Mouse (Mus musculus) hindbrain, embryonic 10.5 days (tissue): ENCODE measurements around the gene Utp11. TPM values are rescaled to one million over a fixed set of nuclear protein-coding genes. Genes with fewer than 3 reads are reported as not detected.

ENCODE experiments used
- DNase-seq: peaks from one replicate; pipeline ENCODE4 v3.0.0-alpha.2; 2017; ENCODE audit warnings: low spot score
- H3K27ac ChIP-seq: fragments of 300-500 bp; sonication (generic); 2 replicates; pipeline ENCODE4 v1.5.1; 2016; ENCODE audit warnings: mild to moderate bottlenecking, moderate library complexity
- H3K27me3 ChIP-seq: fragments of 300-500 bp; sonication (generic); 2 replicates; pipeline ENCODE4 v1.6.1; 2016; ENCODE audit warnings: mild to moderate bottlenecking; ENCODE audit not compliant: poor library complexity, insufficient read depth, severe bottlenecking
- H3K36me3 ChIP-seq: fragments of 300-500 bp; sonication (generic); 2 replicates; pipeline ENCODE4 v1.6.1; 2016; ENCODE audit warnings: mild to moderate bottlenecking, moderate library complexity
- H3K4me1 ChIP-seq: fragments of 300-500 bp; sonication (generic); replicated peaks from 2 replicates; pipeline ENCODE4 v1.6.1; 2016; ENCODE audit warnings: mild to moderate bottlenecking
- H3K4me3 ChIP-seq: fragments of 300-500 bp; sonication (generic); 2 replicates; pipeline ENCODE4 v1.5.1; 2016; ENCODE audit warnings: mild to moderate bottlenecking, moderate library complexity
- H3K9me3 ChIP-seq: fragments of 300-500 bp; sonication (generic); 2 replicates; pipeline ENCODE4 v1.6.1; 2016; ENCODE audit warnings: mild to moderate bottlenecking, moderate library complexity
- WGBS: fragments of 180-500 bp; shearing (Covaris S2); methylation state at CpG from one replicate; pipeline ENCODE4 v1.1.7; 2016; 5-methylcytosine and 5-hydroxymethylcytosine counted together
- polyA plus RNA-seq: library from polyadenylated mRNA; unstranded; fragments of >200 nt; fragmentation: Nextera tagmentation; extraction: Ambion mirVana; gene quantifications from 2 replicates; pipeline ENCODE4 v1.2.1, GENCODE M21; 2016

Gene Utp11
- polyA plus RNA-seq, 1 experiment from 2014 or later, result 62.8 TPM

DNA sequence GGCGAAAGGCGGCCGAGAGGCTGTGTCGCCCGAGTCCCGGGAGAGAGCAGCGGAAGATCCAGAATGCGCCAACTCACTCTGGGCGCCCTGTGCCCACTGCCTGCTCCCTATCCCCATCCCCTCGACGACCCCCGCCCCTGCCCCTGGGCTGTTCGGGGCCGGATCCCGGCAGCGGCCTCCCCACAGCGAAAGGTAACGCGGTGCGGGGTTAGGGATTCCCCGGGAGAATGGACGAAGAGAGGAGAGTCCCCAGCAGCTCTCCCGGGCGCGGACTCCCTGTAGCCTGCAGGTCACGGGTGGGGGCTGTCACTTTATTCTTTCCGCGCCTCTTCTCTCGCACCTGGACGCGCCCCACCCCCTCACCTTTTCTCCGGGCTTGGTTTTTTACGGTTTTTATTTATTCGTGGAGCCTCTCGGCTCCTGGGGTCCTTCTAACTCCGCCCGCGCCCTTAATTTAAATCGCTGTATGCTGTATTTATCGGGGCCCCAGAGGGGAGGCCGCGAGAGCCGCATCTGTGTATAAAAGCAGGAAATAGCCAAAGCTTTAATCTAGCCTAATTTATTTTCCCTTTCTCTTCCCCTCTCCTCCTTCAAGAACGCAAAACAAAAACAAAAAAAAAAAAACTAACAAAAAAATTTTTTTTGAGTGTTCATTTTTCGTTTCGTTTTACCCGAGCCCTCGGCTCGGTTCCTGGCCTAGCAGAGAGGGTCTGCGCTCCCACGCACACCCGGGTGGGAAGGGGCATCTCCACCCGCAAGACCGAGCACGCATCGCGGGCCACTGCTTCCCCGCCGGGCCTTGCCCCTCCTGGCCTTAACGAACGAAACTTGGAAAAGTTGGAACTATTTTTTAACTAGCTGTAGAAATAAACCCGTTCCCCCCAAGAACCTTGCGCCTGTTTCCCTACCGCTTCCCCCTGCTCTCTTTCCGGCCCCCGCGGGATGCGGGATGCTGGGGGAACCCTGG, 33.9 kb downstream of the Utp11 start:
- DNase-seq, result peak; percentile 67
- H3K36me3 ChIP-seq, result no peaks in the 10 kb centered on the region

DNA sequence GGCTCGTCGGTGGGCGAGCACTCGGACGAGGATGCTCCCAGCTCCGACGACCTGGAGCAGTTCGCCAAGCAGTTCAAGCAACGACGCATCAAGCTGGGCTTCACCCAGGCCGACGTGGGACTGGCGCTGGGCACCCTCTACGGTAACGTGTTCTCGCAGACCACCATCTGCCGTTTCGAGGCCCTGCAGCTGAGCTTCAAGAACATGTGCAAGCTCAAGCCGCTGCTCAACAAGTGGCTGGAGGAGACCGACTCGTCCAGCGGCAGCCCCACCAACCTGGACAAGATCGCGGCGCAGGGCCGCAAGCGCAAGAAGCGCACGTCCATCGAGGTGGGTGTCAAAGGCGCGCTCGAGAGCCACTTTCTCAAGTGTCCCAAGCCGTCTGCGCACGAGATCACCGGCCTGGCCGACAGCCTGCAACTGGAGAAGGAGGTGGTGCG, 35.0 kb downstream of the Utp11 start:
- peak overlapping the region; percentile 84 for H3K27ac ChIP-seq
- no peaks in the 10 kb centered on the region for H3K9me3 ChIP-seq
- H3K4me3 ChIP-seq, result peak overlapping the region; percentile 76
- H3K27me3 ChIP-seq, result peaks cover 96% of the 10 kb centered on the region
- peaks cover 81% of the 10 kb centered on the region for H3K4me1 ChIP-seq
- DNase-seq, result peak; percentile 75
- WGBS, result under 1% methylated on average over 39 of the region's 39 CpGs
- H3K36me3 ChIP-seq, result no peaks in the 10 kb centered on the region

More for the DNA sequence above, 33.9 kb downstream of the Utp11 start:
- WGBS, result under 1% methylated on average over 68 of the region's 68 CpGs
- Histone ChIP-seq H3K4me3 (peak overlapping the region; percentile 76), H3K27me3 (peaks cover 96% of the 10 kb centered on the region), H3K9me3 (no peaks in the 10 kb centered on the region), H3K4me1 (peaks cover 88% of the 10 kb centered on the region), H3K27ac (peak overlapping the region; percentile 84)

GRCm38 (mm10) chr4:124657781-124658180, 35.6 kb downstream of the Utp11 start:
- peaks cover 96% of the 10 kb centered on the region for H3K27me3 ChIP-seq
- H3K9me3 ChIP-seq, result no peaks in the 10 kb centered on the region
- WGBS, result 2% methylated on average over 61 of the region's 61 CpGs
- H3K36me3 ChIP-seq, result no peaks in the 10 kb centered on the region
- DNase-seq, result no peak
- peak overlapping the region; percentile 76 for H3K4me3 ChIP-seq
- peak overlapping the region; percentile 84 for H3K27ac ChIP-seq
- peaks cover 84% of the 10 kb centered on the region for H3K4me1 ChIP-seq

GRCm38 (mm10) chr4:124656854-124657650, 36.3 kb downstream of the Utp11 start:
- WGBS, result 1% methylated on average over 91 of the region's 92 CpGs
- H3K4me3 ChIP-seq, result peak overlapping the region; percentile 76
- no peaks in the 10 kb centered on the region for H3K36me3 ChIP-seq
- H3K27ac ChIP-seq, result peak overlapping the region; percentile 84
- no peaks in the 10 kb centered on the region for H3K9me3 ChIP-seq
- H3K27me3 ChIP-seq, result peaks cover 89% of the 10 kb centered on the region
- peak; percentile 91 for DNase-seq
- H3K4me1 ChIP-seq, result peaks cover 84% of the 10 kb centered on the region

DNA sequence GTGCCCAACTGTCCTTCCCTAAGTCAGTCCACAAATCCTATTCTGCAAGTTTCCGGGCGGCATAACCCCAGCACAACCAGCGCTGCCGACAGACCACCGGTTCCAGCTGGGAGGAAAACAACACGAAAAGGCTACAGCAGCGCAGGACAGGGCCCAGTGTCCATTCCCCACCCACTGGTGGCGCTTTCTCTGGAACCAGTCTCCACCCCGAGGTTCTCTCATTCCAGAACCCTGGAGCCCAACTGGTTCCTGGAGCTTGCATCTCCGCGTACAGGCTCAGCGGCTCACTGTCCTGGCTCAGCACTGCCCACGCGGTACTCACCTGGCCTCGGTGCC, 36.9 kb downstream of the Utp11 start, which contains the start of gene Pou3f1:
TSS of gene Pou3f1 (plus strand) at position 290 of the 336 bp plus-strand sequence.
- Histone ChIP-seq H3K27ac (peak within 1 kb of the TSS; percentile 84), H3K4me3 (peak within 1 kb of the TSS; percentile 76), H3K36me3 (no peaks in the 10 kb centered on the region), H3K4me1 (peaks cover 84% of the 10 kb centered on the region), H3K27me3 (peaks cover 89% of the 10 kb centered on the region), H3K9me3 (no peaks in the 10 kb centered on the region)
- DNase-seq, result no peak
- WGBS, result 1% methylated on average over 15 of the region's 15 CpGs

- WGBS, result 2% methylated on average over 9 of the region's 9 CpGs
- Histone ChIP-seq H3K36me3 (no peaks in the 10 kb centered on the region), H3K9me3 (no peaks in the 10 kb centered on the region), H3K27me3 (peaks cover 92% of the 10 kb centered on the region), H3K27ac (peak overlapping the region; percentile 51), H3K4me1 (peaks cover 72% of the 10 kb centered on the region), H3K4me3 (peak overlapping the region; percentile 32)
- DNase-seq, result peak; percentile 85
Measured at GRCm38 (mm10) chr4:124652886-124653285, 40.5 kb downstream of the Utp11 start.

- DNase-seq, result no peak
- H3K4me1 ChIP-seq, result peaks cover 56% of the 10 kb centered on the region
- no peak overlapping the region for H3K4me3 ChIP-seq
- no peak overlapping the region for H3K27ac ChIP-seq
- WGBS, result 47% methylated on average over 5 of the region's 5 CpGs
- peaks cover 70% of the 10 kb centered on the region for H3K27me3 ChIP-seq
- no peaks in the 10 kb centered on the region for H3K9me3 ChIP-seq
- H3K36me3 ChIP-seq, result no peaks in the 10 kb centered on the region
Measured at GRCm38 (mm10) chr4:124647909-124648308, 45.5 kb downstream of the Utp11 start.

GRCm38 (mm10) chr4:124646591-124646990, 46.8 kb downstream of the Utp11 start:
- DNase-seq, result no peak
- Histone ChIP-seq H3K36me3 (no peaks in the 10 kb centered on the region), H3K4me1 (peaks cover 43% of the 10 kb centered on the region), H3K9me3 (no peaks in the 10 kb centered on the region), H3K4me3 (peak overlapping the region; percentile 14; the same call in 1 of the 2 replicates), H3K27me3 (peaks cover 63% of the 10 kb centered on the region), H3K27ac (no peak overlapping the region)
- 16% methylated on average over 8 of the region's 8 CpGs for WGBS

- H3K4me1 ChIP-seq, result peaks cover 34% of the 10 kb centered on the region
- H3K4me3 ChIP-seq, result no peak overlapping the region
- H3K27ac ChIP-seq, result no peak overlapping the region
- no peaks in the 10 kb centered on the region for H3K36me3 ChIP-seq
- no peak for DNase-seq
- 17% methylated on average over 3 of the region's 3 CpGs for WGBS
- H3K27me3 ChIP-seq, result peaks cover 59% of the 10 kb centered on the region
- H3K9me3 ChIP-seq, result no peaks in the 10 kb centered on the region
Measured at GRCm38 (mm10) chr4:124644974-124645433, 48.4 kb downstream of the Utp11 start.

DNA sequence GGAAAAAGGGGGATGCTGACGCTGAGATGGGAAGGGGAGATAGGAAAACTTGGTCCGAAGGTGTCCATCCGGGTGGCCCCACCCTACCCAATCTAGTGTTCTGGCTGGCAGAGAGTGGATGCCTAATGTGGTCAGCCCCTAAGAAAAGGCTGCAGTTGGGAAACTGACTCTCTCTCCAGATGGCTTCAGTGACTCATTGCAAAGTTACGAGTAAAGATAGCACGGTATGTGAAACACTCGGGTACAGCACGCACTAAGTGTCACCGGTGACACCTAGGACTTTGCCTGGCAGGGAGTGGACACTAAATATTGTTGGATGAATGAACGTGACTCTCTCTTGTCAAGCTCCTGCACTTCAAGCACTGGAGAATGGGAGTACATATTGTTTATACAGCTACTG, 49.5 kb downstream of the Utp11 start:
- H3K27me3 ChIP-seq, result peaks cover 58% of the 10 kb centered on the region
- no peak for DNase-seq
- no peaks in the 10 kb centered on the region for H3K36me3 ChIP-seq
- no peaks in the 10 kb centered on the region for H3K9me3 ChIP-seq
- 94% methylated on average over 9 of the region's 9 CpGs for WGBS
- H3K4me3 ChIP-seq, result no peak overlapping the region
- H3K4me1 ChIP-seq, result peaks cover 38% of the 10 kb centered on the region
- H3K27ac ChIP-seq, result no peak overlapping the region

DNA sequence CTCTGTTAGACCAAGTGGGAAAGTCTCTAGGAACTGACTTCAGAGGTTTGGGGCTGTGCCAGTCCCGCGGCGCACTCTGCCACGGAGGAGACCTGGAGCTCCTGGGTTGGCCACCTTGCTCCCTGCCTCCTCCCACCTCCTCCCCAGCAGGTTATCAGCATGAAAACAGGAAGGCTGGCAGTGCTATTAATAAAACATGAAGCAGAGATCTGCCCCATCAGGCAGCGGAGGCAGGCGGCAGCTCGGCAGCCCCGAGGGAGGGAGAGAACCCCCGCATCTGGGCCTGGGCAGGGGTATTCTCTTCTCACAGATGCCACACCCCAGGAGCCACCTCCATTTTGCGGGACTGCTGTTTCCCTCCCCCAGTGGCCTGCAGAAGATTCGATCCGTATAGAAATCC, 53.7 kb downstream of the Utp11 start:
- Histone ChIP-seq H3K4me3 (no peak overlapping the region), H3K4me1 (peaks cover 14% of the 10 kb centered on the region), H3K27ac (no peak overlapping the region), H3K27me3 (peaks cover 45% of the 10 kb centered on the region), H3K9me3 (no peaks in the 10 kb centered on the region), H3K36me3 (no peaks in the 10 kb centered on the region)
- 23% methylated on average over 12 of the region's 12 CpGs for WGBS
- no peak for DNase-seq

DNA sequence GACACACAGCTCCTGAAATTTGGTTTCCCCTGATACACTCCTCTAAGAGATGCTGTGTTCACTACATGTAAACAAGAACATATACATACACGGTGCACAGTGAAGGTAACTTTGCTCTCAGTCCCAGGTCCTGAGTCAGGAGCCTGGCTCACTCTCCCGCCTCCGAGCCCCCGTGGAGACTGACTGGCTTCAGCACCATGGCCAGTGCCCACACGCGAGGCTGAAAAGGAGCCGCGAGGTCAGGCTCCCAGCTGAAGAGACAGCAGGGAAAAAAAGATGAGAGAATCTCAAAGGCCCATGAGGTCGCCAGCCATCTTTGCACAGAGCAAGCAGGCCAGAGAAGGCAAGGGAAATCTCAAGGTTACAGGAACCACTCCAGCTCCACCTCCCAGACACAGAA, 60.1 kb downstream of the Utp11 start:
- Histone ChIP-seq H3K27me3 (peaks cover 28% of the 10 kb centered on the region), H3K9me3 (no peaks in the 10 kb centered on the region), H3K4me3 (no peak overlapping the region), H3K27ac (no peak overlapping the region), H3K36me3 (no peaks in the 10 kb centered on the region), H3K4me1 (peaks cover 7% of the 10 kb centered on the region; the same call in 1 of the 2 replicates)
- DNase-seq, result peak; percentile 57
- whole genome bisulfite sequencing, result 6% methylated on average over 9 of the region's 9 CpGs
